Mouse (Mus musculus): ENCODE measurements at regions not wholly inside any gene's neighbourhood (a gene's known extent, or its start where the extent isn't known, plus 50 kb on each side); places are given as distances from the start of the nearest gene placed in this dataset.
"Not testable (repeated sequence)": the region's sequence is repeated elsewhere in the genome, so short reads cannot be mapped to it uniquely, and the experiment has no call there.

DNA sequence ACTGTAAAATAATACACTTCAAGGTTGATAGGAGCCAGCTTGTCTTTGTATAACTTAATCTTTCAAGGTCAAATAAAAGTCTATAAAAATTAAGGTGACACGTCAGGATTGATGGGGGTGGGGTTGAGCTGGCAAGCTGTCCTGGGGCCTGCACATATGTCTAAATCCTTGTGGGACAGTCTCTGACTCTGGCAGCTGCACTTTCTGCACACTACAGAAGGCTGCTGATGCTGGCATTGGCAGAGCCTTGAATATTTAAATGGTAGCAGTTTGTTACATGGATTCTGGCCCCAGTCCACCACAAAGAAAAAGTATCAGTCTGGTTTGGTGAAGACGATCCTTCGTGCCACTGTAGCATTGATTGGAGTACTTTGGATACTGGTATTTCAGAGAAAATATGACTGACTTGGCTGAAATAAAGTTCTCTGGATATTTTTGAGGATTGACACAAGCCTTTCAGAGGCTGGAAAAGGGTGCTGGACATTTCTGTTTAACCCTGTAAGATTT lies 3648.0 kb downstream of the 9330182O14Rik start:
- not testable (repeated sequence) for DNase-seq (ENCODE audit: low spot score in 2 of 2)

DNA sequence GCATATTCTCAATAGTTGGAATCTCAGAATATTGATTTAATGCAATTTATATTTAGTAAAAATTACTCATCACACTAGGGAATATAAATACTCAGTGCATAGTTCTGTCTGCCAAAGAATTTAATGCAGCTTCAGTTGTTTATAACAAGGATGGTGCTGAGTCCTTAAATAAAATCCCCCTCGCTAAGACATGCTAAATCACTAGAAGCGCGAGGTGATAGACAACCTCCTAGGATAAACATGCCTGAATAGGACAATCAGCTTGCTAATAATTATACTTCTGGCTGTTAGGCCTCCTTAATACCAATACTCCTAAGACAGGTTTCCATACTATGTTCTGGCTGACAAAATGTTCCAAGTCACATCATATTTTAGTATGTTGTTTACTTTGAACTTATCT lies 3650.0 kb downstream of the 9330182O14Rik start:
- DNase-seq (ENCODE audit: low spot score in 2 of 2) = no peak

- no peak for DNase-seq (ENCODE audit: low spot score in 2 of 2)
These were observed 3669.2 kb downstream of the 9330182O14Rik start for GRCm38 (mm10) chr15:43803342-43803741.
